Mouse (Mus musculus) 3T3-L1 (cell line): ENCODE data around the gene Kirrel3.
A peak's percentile ranks its signal among the peaks of the same experiment; 100 is the strongest.

Experiments used
- DNase-seq: peaks from one replicate; pipeline ENCODE4 v3.0.0-alpha.2; 2015; ENCODE audit warnings: low read depth, low spot score

The Kirrel3 gene

GRCm38 (mm10) chr9:35021744-35022143, 536.0 kb downstream of the Kirrel3 start:
- no peak for DNase-seq

DNA sequence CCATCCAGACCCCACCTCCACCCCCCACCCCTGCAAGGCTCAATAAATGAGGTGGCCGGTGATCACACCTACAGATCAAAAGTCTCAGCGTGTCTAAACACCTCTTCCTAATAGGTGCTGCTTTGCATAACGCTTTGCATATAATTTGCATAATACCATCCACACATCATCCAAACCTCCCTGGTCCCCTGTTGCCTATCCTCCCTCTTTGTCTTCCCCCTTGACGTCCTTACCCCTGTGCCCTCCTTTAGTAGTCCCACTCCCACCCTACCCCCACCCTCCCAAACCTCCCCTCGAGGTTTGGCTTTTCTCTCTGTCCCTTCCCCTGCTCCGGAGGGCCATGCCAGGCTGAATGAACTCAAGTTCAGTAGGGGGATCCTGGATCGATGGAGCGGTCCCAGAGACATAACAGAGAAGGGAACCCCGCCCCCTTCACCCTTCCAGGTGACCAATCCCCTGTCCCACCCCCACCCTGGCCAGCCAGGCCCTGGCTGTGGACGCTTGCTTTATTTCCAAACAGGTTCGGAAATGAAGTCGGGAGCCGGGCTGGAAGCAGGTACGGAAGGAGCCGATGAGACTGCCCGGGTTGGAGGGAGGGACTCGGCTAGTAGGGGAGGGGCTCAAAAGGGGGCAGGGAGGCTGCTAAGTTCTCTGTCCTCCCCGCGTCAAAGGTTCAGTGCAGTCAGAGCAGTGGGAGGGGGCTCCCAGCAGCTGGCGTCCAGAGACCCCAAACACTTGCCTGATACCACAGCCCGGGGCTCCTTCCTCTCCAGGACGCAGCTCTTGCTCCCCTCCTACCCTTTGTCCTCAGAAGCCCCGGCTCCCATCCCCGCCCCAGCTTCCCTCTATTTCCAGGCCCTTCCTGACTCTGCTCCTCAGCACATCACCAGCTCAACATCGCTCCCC, 539.1 kb downstream of the Kirrel3 start:
- DNase-seq: no peak

DNA sequence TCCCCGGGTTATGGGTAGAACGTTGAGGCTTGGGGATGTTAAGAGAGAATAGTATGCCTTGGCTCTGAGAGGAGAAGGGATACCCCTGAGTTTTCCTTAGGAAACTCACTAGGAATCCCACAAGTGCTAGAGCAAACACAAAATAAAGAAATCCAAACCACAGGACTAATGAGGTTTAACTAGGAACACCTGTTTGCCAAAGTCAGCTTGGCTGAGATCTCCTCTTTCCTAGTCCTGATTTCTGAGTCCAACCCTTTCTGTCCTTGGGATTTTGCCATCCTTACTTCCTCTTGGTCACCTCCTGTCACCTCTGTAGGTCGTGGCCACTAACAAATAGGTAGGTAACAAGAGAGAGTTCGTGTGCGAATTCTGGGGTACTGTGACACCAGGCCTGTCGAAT, 540.6 kb downstream of the Kirrel3 start:
- peak; percentile 36 for DNase-seq

- DNase-seq: peak; percentile 35
These were observed 541.2 kb downstream of the Kirrel3 start for GRCm38 (mm10) chr9:35026897-35027311.

- no peak for DNase-seq
These were observed 541.8 kb downstream of the Kirrel3 start for GRCm38 (mm10) chr9:35027382-35027997.

GRCm38 (mm10) chr9:35030823-35031222, 545.1 kb downstream of the Kirrel3 start:
- DNase-seq: peak; percentile 71

GRCm38 (mm10) chr9:35032457-35032856, 546.8 kb downstream of the Kirrel3 start:
- DNase-seq: peak; percentile 93

DNA sequence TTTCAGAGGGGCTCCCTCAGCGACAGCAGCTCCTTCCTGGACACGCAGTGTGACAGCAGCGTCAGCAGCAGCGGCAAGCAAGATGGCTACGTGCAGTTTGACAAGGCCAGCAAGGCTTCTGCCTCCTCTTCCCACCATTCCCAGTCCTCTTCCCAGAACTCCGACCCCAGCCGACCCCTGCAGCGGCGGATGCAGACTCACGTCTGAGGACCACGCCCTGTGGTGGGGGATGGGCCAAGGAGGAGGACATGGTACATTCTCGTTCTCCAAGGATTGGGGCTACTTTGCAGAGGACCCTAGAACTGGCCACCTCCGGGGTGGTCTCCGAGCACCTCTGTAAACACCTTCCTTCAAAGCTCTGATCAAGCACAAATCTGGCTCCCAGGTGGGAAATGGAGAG, 549.4 kb downstream of the Kirrel3 start:
- no peak for DNase-seq

GRCm38 (mm10) chr9:35038922-35039586, 553.4 kb downstream of the Kirrel3 start:
- DNase-seq: no peak

DNA sequence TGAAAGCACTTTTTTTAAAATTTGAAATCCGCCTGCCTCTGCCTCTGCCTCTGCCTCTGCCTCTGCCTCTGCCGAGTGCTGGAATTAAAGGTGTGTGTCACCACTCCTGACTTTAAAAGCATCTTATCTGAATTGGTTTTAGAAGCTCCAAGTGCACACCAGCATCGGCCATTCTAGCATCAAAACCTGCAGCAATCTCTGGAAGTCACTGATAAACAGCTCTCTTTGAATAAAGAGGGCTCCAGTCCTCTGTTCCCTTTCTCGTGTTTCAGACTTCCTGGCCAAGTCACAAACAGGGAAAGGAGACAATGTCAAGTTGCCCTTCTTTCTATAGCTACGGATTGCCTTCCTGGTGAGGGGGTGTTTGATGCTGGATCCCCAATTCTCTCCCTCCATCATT, 554.2 kb downstream of the Kirrel3 start:
- no peak for DNase-seq

DNA sequence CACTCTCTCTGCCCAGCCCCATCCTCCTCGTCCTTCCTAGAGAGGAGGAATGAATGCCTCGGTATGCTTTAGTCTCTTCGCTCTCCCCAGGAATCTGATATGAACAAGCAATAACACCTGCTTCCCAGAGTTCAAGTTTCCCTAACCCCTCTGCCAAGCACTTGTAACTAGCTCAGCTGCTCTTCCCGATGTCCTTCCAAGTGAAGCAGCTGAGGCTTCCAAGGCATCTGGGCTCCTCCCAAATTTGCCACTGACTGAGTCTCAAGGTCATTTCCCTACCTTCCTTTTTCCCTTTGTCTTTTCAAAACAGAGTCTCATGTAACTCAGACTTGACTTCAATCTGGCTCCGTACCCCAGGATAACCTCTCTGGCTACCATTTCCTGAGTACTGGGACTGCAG, 555.8 kb downstream of the Kirrel3 start:
- DNase-seq: no peak

- no peak for DNase-seq
These were observed 557.9 kb downstream of the Kirrel3 start for GRCm38 (mm10) chr9:35043619-35044018.

- no peak for DNase-seq
These were observed 558.8 kb downstream of the Kirrel3 start for GRCm38 (mm10) chr9:35044458-35044857.

DNA sequence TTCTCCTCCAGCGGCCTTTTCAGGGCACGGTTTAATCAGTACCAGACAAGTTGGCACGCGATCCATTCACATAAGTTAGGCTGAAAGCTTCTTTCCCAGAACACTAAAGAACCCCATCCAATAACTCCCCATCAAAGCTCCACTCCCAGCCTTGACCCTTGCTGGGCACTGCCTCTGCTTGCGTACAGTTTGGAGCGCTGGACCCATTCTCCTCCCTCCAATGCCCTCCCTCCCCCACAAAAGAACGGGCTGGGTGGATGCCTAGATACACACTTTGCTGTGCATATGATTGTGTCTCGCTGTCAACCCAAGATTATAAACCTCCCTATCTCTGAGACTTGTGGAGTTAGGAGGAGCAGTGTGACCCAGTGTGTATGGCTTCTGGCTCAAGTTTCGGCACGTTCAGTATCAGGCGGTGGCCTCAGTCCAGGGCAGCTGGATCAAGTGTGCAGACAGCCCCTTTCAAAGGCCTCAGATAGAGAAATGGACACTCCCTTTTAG, 559.4 kb downstream of the Kirrel3 start:
- DNase-seq: no peak

DNA sequence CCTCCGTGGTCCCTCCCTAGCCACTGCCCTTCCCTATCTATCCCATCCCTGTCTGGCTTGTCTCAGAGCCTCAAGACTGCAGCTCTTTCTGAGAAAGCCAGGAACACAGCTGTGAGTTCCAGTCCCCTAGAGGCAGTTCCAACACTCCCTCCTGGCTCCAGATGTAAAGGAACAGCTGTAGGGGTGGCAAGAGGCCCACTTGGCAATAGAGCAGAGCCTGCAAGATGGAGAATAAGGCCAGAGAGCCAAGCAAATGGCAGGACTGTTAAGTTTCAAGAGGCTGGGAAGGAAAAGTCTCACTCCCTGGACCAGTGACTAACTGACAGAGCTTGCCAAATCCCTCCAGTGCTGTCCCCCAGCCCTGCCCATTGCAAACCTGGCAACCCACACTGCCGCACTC, 560.1 kb downstream of the Kirrel3 start:
- peak; percentile 91 for DNase-seq

DNA sequence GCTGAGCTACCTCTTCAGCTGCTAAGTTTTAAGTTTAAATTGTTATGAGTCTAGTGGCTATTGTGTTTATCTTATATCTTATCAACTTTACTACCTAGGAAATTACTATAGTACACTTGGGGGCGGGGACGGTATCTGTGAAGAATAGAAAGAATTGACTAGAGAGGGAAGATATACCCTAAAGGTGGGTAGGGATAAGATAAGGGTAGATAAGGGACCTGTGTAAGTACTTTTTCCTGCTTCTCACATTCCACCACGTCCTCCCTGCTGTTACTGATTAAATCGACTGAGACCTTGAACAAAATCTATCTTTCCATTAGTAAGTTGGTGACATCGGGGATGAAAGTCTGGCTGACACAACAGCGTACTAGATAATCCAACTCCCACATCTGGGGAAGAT, 562.8 kb downstream of the Kirrel3 start:
- DNase-seq: no peak

- DNase-seq: no peak
These were observed 564.3 kb downstream of the Kirrel3 start for GRCm38 (mm10) chr9:35049891-35050527.

GRCm38 (mm10) chr9:35050701-35051454, 565.2 kb downstream of the Kirrel3 start:
- no peak for DNase-seq

DNA sequence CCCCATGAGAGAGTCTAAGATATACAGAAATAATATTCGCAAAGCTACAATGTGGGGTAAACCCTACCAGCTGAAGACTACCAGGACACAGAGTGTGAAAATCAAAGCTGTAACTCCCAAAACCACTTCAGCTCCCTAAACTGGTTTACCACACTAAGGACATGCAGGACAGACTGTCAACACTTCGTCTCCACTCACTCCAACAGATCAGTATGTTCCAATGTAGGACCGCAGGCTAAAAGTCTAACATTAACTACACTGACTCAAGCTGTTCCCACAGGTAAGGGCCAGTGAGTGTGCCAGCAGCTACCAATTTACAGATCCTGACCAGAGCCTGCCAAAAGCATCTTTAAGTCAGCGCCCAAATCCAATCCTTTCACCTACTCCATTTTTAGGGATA, 566.0 kb downstream of the Kirrel3 start:
- no peak for DNase-seq

DNA sequence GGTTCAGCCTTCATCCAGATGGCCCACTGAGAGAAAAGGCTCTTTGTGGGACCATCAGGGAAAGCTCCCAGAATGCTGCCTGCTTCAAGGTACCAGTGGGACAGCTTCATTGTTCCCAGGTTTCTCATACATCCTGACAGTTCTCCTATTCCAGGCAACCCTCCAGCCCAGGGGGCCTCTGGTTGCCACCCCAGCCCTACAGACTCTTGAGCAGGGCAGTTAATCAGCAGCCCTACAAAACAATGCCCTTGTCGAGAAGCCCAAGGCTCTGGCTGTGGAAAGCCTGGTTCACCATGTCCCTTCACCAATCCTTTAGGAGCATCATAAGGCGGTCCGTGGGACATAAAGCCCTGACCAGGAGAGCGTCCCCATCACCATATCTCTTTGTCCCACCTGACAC, 567.0 kb downstream of the Kirrel3 start:
- no peak for DNase-seq

- DNase-seq: no peak
These were observed 567.4 kb downstream of the Kirrel3 start for GRCm38 (mm10) chr9:35053081-35053480.
